Mouse (Mus musculus): Measurements from ENCODE around the gene Baiap2l2. TPM values are rescaled to one million over a fixed set of nuclear protein-coding genes. Genes with fewer than 3 reads are reported as not detected.

Gene Baiap2l2
- polyA plus RNA-seq, 1 experiment = not detected

- TF ChIP-seq TAL1 (IDR thresholded peaks at IDR 0.05; ENCODE audit: low read length) = no peak
- TF ChIP-seq GATA1 (IDR thresholded peaks at IDR 0.05; ENCODE audit: low read length) = no peak
- no peaks in the 10 kb centered on the region for H3K9me3 ChIP-seq (ENCODE audit: control insufficient read depth, low read length)
- H3K27me3 ChIP-seq (ENCODE audit: control insufficient read depth) = no peaks in the 10 kb centered on the region
- H3K4me1 ChIP-seq (ENCODE audit: control insufficient read depth) = peaks cover 75% of the 10 kb centered on the region
- H3K4me3 ChIP-seq (replicated peaks) = peak overlapping the region; percentile 1
- peaks cover 9% of the 10 kb centered on the region for H3K36me3 ChIP-seq (ENCODE audit: control insufficient read depth)
These were observed 40.9 kb upstream of the Baiap2l2 start for GRCm38 (mm10) chr15:79326264-79326663.

- Histone ChIP-seq H3K4me3 (replicated peaks) (no peak overlapping the region), H3K9me3 (ENCODE audit: control insufficient read depth, low read length) (no peaks in the 10 kb centered on the region), H3K36me3 (ENCODE audit: control insufficient read depth) (peaks cover 9% of the 10 kb centered on the region), H3K27me3 (ENCODE audit: control insufficient read depth) (no peaks in the 10 kb centered on the region), H3K4me1 (ENCODE audit: control insufficient read depth) (peaks cover 78% of the 10 kb centered on the region)
- TF ChIP-seq TAL1 (IDR thresholded peaks at IDR 0.05; ENCODE audit: low read length) (no peak), GATA1 (IDR thresholded peaks at IDR 0.05; ENCODE audit: low read length) (no peak)
These were observed 40.4 kb upstream of the Baiap2l2 start for GRCm38 (mm10) chr15:79325742-79326141.

GRCm38 (mm10) chr15:79324373-79324772 lies 39.0 kb upstream of the Baiap2l2 start:
- no peaks in the 10 kb centered on the region for H3K9me3 ChIP-seq (ENCODE audit: control insufficient read depth, low read length)
- no peak for TF ChIP-seq TAL1 (IDR thresholded peaks at IDR 0.05; ENCODE audit: low read length)
- TF ChIP-seq GATA1 (IDR thresholded peaks at IDR 0.05; ENCODE audit: low read length) = no peak
- H3K36me3 ChIP-seq (ENCODE audit: control insufficient read depth) = peaks cover 15% of the 10 kb centered on the region
- H3K4me3 ChIP-seq (replicated peaks) = no peak overlapping the region
- no peaks in the 10 kb centered on the region for H3K27me3 ChIP-seq (ENCODE audit: control insufficient read depth)
- peaks cover 84% of the 10 kb centered on the region for H3K4me1 ChIP-seq (ENCODE audit: control insufficient read depth)

GRCm38 (mm10) chr15:79323791-79324155 lies 38.4 kb upstream of the Baiap2l2 start:
- peaks cover 78% of the 10 kb centered on the region for H3K4me1 ChIP-seq (ENCODE audit: control insufficient read depth)
- TF ChIP-seq GATA1 (IDR thresholded peaks at IDR 0.05; ENCODE audit: low read length) (no peak), TAL1 (IDR thresholded peaks at IDR 0.05; ENCODE audit: low read length) (no peak)

GRCm38 (mm10) chr15:79322991-79323790 lies 37.9 kb upstream of the Baiap2l2 start:
- Histone ChIP-seq H3K4me3 (replicated peaks) (no peak overlapping the region), H3K36me3 (ENCODE audit: control insufficient read depth) (peaks cover 23% of the 10 kb centered on the region), H3K4me1 (ENCODE audit: control insufficient read depth) (peaks cover 73% of the 10 kb centered on the region), H3K27me3 (ENCODE audit: control insufficient read depth) (no peaks in the 10 kb centered on the region), H3K9me3 (ENCODE audit: control insufficient read depth, low read length) (no peaks in the 10 kb centered on the region)
- no peak for TF ChIP-seq GATA1 (IDR thresholded peaks at IDR 0.05; ENCODE audit: low read length)
- TF ChIP-seq TAL1 (IDR thresholded peaks at IDR 0.05; ENCODE audit: low read length) = no peak

More at GRCm38 (mm10) chr15:79323791-79324155, 38.4 kb upstream of the Baiap2l2 start:
- Histone ChIP-seq H3K27me3 (ENCODE audit: control insufficient read depth) (no peaks in the 10 kb centered on the region), H3K9me3 (ENCODE audit: control insufficient read depth, low read length) (no peaks in the 10 kb centered on the region), H3K4me3 (replicated peaks) (no peak overlapping the region), H3K36me3 (ENCODE audit: control insufficient read depth) (peaks cover 18% of the 10 kb centered on the region)

- Histone ChIP-seq H3K27me3 (ENCODE audit: control insufficient read depth) (no peaks in the 10 kb centered on the region), H3K9me3 (ENCODE audit: control insufficient read depth, low read length) (no peaks in the 10 kb centered on the region), H3K36me3 (ENCODE audit: control insufficient read depth) (peaks cover 27% of the 10 kb centered on the region), H3K4me3 (replicated peaks) (no peak overlapping the region), H3K4me1 (ENCODE audit: control insufficient read depth) (peaks cover 67% of the 10 kb centered on the region)
- TF ChIP-seq GATA1 (IDR thresholded peaks at IDR 0.05; ENCODE audit: low read length) (no peak), TAL1 (IDR thresholded peaks at IDR 0.05; ENCODE audit: low read length) (no peak)
These were observed 37.1 kb upstream of the Baiap2l2 start for GRCm38 (mm10) chr15:79322281-79322990.

- peaks cover 60% of the 10 kb centered on the region for H3K4me1 ChIP-seq (ENCODE audit: control insufficient read depth)
- no peaks in the 10 kb centered on the region for H3K9me3 ChIP-seq (ENCODE audit: control insufficient read depth, low read length)
- no peak overlapping the region for H3K4me3 ChIP-seq (replicated peaks)
- no peaks in the 10 kb centered on the region for H3K27me3 ChIP-seq (ENCODE audit: control insufficient read depth)
- TF ChIP-seq TAL1 (IDR thresholded peaks at IDR 0.05; ENCODE audit: low read length) (no peak), GATA1 (IDR thresholded peaks at IDR 0.05; ENCODE audit: low read length) (no peak)
- peaks cover 32% of the 10 kb centered on the region for H3K36me3 ChIP-seq (ENCODE audit: control insufficient read depth)
These were observed 36.4 kb upstream of the Baiap2l2 start for GRCm38 (mm10) chr15:79321733-79322190.

GRCm38 (mm10) chr15:79313848-79314369 lies 28.6 kb upstream of the Baiap2l2 start:
- TF ChIP-seq GATA1 (IDR thresholded peaks at IDR 0.05; ENCODE audit: low read length) = no peak

GRCm38 (mm10) chr15:79307861-79308260 lies 22.5 kb upstream of the Baiap2l2 start:
- TF ChIP-seq TAL1 (IDR thresholded peaks at IDR 0.05; ENCODE audit: low read length) = no peak
- TF ChIP-seq GATA1 (IDR thresholded peaks at IDR 0.05; ENCODE audit: low read length) = no peak
- H3K4me3 ChIP-seq (replicated peaks) = no peak overlapping the region

More at GRCm38 (mm10) chr15:79313848-79314369, 28.6 kb upstream of the Baiap2l2 start:
- Histone ChIP-seq H3K36me3 (ENCODE audit: control insufficient read depth) (peaks cover 61% of the 10 kb centered on the region), H3K4me3 (replicated peaks) (no peak overlapping the region), H3K9me3 (ENCODE audit: control insufficient read depth, low read length) (no peaks in the 10 kb centered on the region), H3K27me3 (ENCODE audit: control insufficient read depth) (no peaks in the 10 kb centered on the region), H3K4me1 (ENCODE audit: control insufficient read depth) (no peaks in the 10 kb centered on the region)

More at GRCm38 (mm10) chr15:79307861-79308260, 22.5 kb upstream of the Baiap2l2 start:
- no peaks in the 10 kb centered on the region for H3K9me3 ChIP-seq (ENCODE audit: control insufficient read depth, low read length)
- no peaks in the 10 kb centered on the region for H3K4me1 ChIP-seq (ENCODE audit: control insufficient read depth)
- no peaks in the 10 kb centered on the region for H3K27me3 ChIP-seq (ENCODE audit: control insufficient read depth)
- peaks cover 77% of the 10 kb centered on the region for H3K36me3 ChIP-seq (ENCODE audit: control insufficient read depth)

Data from erythroblast, embryonic 14.5 days (primary cell).